Mouse (Mus musculus): Measurements from ENCODE around the gene Dnajb8. TPM values are rescaled to one million over a fixed set of nuclear protein-coding genes. Genes with fewer than 3 reads are reported as not detected.

The Dnajb8 gene
- total and polyA plus RNA-seq, 3 experiments, result not detected

DNA sequence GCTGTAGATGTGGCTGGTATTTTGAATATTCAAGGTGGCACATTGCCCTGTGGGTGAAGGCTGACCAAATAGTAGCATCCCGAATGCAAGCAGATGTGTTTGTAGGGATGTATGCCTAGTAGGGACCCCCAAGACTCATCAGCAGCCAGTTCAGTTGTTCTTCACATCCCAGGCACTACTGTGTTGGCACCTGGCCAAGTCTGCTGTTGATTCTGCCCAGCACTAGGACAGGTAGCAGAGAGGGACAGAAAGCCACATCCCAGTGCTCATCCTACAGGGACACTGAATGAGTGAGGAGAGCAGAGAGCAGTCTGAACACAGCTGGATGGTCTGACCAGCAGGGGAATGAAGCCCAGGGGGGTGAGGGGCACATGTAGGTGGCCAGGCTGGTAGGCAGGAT, 27.2 kb downstream of the Dnajb8 start:
- in situ Hi-C loops (cut with MboI; ENCODE audit: low pct_ligation_motif_present, low pct_unique_long_range_greater_than_20kb, low sequenced_read_pairs), result no loop called here
- no peak for DNase-seq (ENCODE audit: extremely low read depth)
- no peaks in the 10 kb centered on the region for H3K27me3 ChIP-seq (replicated peaks)
- H3K9ac ChIP-seq (ENCODE audit: insufficient read depth, low read depth), result no peak overlapping the region
- peaks cover 0 to 13% of the 10 kb centered on the region in 2 experiments for H3K36me3 ChIP-seq (replicated peaks in 1 of 2; ENCODE audit: control insufficient read depth in 1 of 2, insufficient read depth in 1 of 2, low read length in 1 of 2)
- no peak overlapping the region for H3K27ac ChIP-seq (ENCODE audit: insufficient read depth, low read depth)
- TF ChIP-seq JUND (conservative IDR thresholded peaks at IDR 0.05; ENCODE audit: low read depth, low read length) (no peak), CHD2 (IDR thresholded peaks at IDR 0.05; ENCODE audit: low read length) (no peak), ZC3H11A (IDR thresholded peaks at IDR 0.05; ENCODE audit: low read depth, low read length) (no peak), JUN (IDR thresholded peaks at IDR 0.05; ENCODE audit: insufficient read depth, low read depth, low read length) (no peak), PAX5 (IDR thresholded peaks at IDR 0.05; ENCODE audit: low read length) (no peak), KAT2A (IDR thresholded peaks at IDR 0.05; ENCODE audit: insufficient replicate concordance, low read length) (no peak), SMC3 (IDR thresholded peaks at IDR 0.05; ENCODE audit: low read depth, low read length) (no peak), EP300 (IDR thresholded peaks at IDR 0.05; ENCODE audit: low read length) (no peak), UBTF (IDR thresholded peaks at IDR 0.05; ENCODE audit: low read depth, low read length) (no peak), HCFC1 (IDR thresholded peaks at IDR 0.05; ENCODE audit: low read depth, low read length) (no peak), RAD21 (IDR thresholded peaks at IDR 0.05; ENCODE audit: low read depth, low read length) (no peak), TCF12 (IDR thresholded peaks at IDR 0.05; ENCODE audit: low read depth, low read length) (no peak), USF2 (conservative IDR thresholded peaks at IDR 0.05; ENCODE audit: low read depth, low read length) (no peak), MAX (IDR thresholded peaks at IDR 0.05; ENCODE audit: low read length) (no peak), RCOR1 (conservative IDR thresholded peaks at IDR 0.05; ENCODE audit: low read depth, low read length) (no peak), ZNF384 (IDR thresholded peaks at IDR 0.05; ENCODE audit: low read depth, low read length) (no peak)
- H3K4me2 ChIP-seq (ENCODE audit: insufficient read depth, low read depth, poor library complexity, severe bottlenecking), result no peak overlapping the region
- 0 out of 4 replicates have a peak, but pooled peaks cover 0 to 4% of the 10 kb centered on the region in 2 experiments for H3K4me1 ChIP-seq (ENCODE audit: control insufficient read depth in 1 of 2, insufficient read depth in 2 of 2)
- no peak overlapping the region for H3K4me3 ChIP-seq (replicated peaks in 1 of 3; ENCODE audit: low read depth in 2 of 3, low read length in 2 of 3, poor library complexity in 1 of 3)
- dilution Hi-C loops (cut with MboI; ENCODE audit: extremely low pct_ligation_motif_present, extremely low pct_unique_long_range_greater_than_20kb, low sequenced_read_pairs), result no loop called here
- H3K79me2 ChIP-seq (replicated peaks; ENCODE audit: control insufficient read depth, extremely low read depth, insufficient read depth, poor library complexity, severe bottlenecking), result no peaks in the 10 kb centered on the region
- H3K9me3 ChIP-seq (replicated peaks; ENCODE audit: low read length), result no peaks in the 10 kb centered on the region

DNA sequence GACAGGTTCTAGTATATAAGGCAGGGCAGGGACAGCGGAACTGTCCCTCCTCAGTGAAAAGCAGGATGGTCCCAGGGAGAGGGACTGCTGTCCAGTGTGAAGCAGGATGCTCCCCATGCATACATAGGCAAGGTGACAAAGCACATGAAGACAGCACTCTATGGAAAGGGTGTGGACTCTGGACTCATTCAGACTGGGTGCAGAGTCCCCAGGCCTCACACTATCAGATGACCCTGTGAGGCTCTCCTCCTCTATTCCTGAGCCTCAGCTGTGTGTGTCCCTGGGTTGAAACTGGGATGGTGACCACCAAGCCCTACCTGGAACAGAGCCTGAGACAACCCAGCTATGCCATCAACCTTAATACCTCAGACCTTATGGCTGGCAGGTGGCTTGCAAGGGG, 29.3 kb downstream of the Dnajb8 start:
- H3K9ac ChIP-seq (ENCODE audit: insufficient read depth, low read depth), result no peak overlapping the region
- H3K36me3 ChIP-seq (replicated peaks in 1 of 2; ENCODE audit: control insufficient read depth in 1 of 2, insufficient read depth in 1 of 2, low read length in 1 of 2), result peaks cover 0 to 30% of the 10 kb centered on the region in 2 experiments
- no peak overlapping the region for H3K4me3 ChIP-seq (replicated peaks in 1 of 3; ENCODE audit: low read depth in 2 of 3, low read length in 2 of 3, poor library complexity in 1 of 3)
- TF ChIP-seq E2F4 (IDR thresholded peaks at IDR 0.05; ENCODE audit: insufficient replicate concordance, low read depth, low read length), result no peak
- TF ChIP-seq POLR2AphosphoS2 (IDR thresholded peaks at IDR 0.05; ENCODE audit: low read depth, low read length), result no peak
- no peak for TF ChIP-seq MAX (IDR thresholded peaks at IDR 0.05; ENCODE audit: low read length)
- no peak for TF ChIP-seq NRF1 (IDR thresholded peaks at IDR 0.05; ENCODE audit: low read depth, low read length)
- TF ChIP-seq CHD1 (IDR thresholded peaks at IDR 0.05; ENCODE audit: low read depth, low read length), result no peak
- TF ChIP-seq USF2 (conservative IDR thresholded peaks at IDR 0.05; ENCODE audit: low read depth, low read length), result no peak
- TF ChIP-seq MYC (IDR thresholded peaks at IDR 0.05; ENCODE audit: low read depth, low read length), result no peak
- no peak for TF ChIP-seq TCF12 (IDR thresholded peaks at IDR 0.05; ENCODE audit: low read depth, low read length)
- TF ChIP-seq MEF2A (IDR thresholded peaks at IDR 0.05; ENCODE audit: borderline replicate concordance, low read depth, low read length), result no peak
- TF ChIP-seq ZC3H11A (IDR thresholded peaks at IDR 0.05; ENCODE audit: low read depth, low read length), result no peak
- TF ChIP-seq JUN (IDR thresholded peaks at IDR 0.05; ENCODE audit: insufficient read depth, low read depth, low read length), result no peak
- TF ChIP-seq ZKSCAN1 (IDR thresholded peaks at IDR 0.05; ENCODE audit: borderline replicate concordance, low read depth, low read length), result no peak
- no peak overlapping the region for H3K27ac ChIP-seq (ENCODE audit: insufficient read depth, low read depth)
- 0 out of 4 replicates have a peak, but pooled peaks cover 0 to 4% of the 10 kb centered on the region in 2 experiments for H3K4me1 ChIP-seq (ENCODE audit: control insufficient read depth in 1 of 2, insufficient read depth in 2 of 2)
- dilution Hi-C loops (cut with MboI; ENCODE audit: extremely low pct_ligation_motif_present, extremely low pct_unique_long_range_greater_than_20kb, low sequenced_read_pairs), result no loop called here
- no peaks in the 10 kb centered on the region for H3K79me2 ChIP-seq (replicated peaks; ENCODE audit: control insufficient read depth, extremely low read depth, insufficient read depth, poor library complexity, severe bottlenecking)
- no peak for DNase-seq (ENCODE audit: extremely low read depth)
- in situ Hi-C loops (cut with MboI; ENCODE audit: low pct_ligation_motif_present, low pct_unique_long_range_greater_than_20kb, low sequenced_read_pairs), result no loop called here
- H3K27me3 ChIP-seq (replicated peaks), result no peaks in the 10 kb centered on the region
- no peaks in the 10 kb centered on the region for H3K9me3 ChIP-seq (replicated peaks; ENCODE audit: low read length)
- H3K4me2 ChIP-seq (ENCODE audit: insufficient read depth, low read depth, poor library complexity, severe bottlenecking), result no peak overlapping the region

All from CH12.LX (cell line).